Mouse (Mus musculus) spleen, embryonic (tissue): ENCODE data around the gene Krtdap.

Source experiments
- CTCF ChIA-PET: fragments of 350-600 bp; sonication (Branson Sonifier 250); formaldehyde crosslinking; loops from one replicate; lab custom pipeline; 2022; lab: Charles Lee

Krtdap gene

DNA sequence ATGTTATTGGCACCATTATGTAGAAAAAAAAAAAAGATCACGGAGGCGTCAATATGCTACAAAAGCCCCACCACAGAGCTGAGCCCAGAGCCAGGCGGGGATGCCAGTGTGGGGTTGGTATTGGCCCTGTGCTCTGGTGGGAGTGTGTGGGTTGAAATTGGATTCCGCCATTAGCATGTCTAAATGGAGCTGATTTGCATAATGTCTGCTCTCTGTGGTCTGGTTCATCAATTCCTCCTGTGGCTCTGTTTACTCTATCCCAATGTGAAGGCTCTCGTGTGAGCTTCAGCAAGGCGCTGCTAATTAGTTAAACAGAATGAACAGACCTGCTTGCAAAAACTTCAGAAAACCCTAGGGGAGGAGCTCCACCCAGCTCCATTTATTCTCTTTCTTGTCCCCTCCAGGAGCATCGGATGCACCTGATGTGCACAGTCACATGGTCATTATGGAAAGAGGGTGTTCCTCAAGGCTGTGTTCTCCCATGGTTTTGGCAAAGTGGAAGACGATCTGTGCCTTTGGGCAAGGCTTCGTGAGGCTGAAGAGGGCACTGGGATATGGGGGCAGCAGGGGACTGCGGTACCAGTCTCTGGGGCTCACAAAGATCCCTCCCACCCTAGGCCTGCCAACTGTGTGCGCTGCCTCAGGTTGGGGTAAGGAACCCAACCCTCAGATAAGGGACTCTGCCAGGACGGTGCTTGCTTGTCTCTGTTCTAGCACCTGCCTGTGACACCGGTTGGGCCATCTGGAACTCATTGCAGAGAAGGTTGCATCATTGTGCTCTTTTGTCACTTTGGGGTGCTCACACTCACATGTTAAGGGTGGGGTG is 1.8 kb upstream of the Krtdap start:
- CTCF ChIA-PET: no interaction called here

DNA sequence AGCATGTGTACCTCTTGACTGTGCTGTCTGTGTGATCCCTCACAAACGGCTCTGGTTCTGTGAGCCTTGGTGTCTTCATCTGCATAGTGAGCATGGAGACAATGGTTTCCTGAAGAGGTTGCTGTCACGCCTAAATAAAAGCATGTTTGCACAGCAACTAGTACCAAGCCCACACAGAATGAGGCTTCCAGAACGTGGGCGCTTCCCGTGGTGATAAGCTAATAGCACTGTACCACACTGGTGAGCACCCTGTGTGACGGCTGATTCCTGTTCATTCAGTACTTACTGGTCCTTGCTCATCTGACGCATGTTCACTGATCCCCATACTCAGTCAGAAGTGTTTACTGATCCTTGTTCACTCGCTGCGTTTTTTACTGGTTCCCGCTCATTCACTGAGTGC is 2.4 kb downstream of the Krtdap start:
- CTCF ChIA-PET: no interaction called here

DNA sequence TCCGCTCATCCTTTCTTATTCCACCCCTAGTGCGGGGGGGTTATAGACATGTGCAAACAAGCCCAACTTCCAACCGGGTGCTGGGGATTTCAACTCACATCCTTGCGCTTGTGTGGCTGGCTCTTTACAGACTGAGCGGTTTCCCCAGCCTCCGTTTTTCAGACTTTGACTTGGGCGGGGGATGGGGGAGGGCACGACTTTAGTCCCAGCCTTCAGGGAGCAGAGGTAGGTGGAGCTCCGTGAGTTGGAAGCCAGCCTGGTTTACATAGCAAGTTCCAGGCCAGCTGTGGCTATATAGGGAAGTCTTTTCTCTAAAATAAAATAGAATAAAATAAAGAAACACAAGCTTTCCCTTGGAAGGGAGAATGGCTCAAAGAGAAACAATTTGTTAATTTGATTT is 4.2 kb downstream of the Krtdap start:
- CTCF ChIA-PET: no interaction called here

DNA sequence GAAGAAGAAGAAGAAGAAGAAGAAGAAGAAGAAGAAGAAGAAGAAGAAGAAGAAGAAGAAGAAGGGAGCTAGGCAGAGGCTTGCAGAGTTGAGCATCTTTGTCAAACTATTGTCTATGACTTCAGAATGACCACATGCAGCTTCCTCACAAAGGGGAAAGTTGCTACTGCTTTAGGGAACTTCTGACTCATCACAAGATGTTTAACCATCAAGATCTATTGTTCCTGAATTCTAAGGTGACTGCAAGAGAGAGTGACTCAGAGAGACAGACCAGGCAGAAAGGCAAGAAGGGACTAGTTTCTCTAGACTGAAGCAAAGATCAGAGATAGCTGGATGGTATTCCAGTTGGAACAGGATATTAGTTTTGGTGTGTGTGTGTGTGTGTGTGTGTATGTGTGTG is 7.2 kb downstream of the Krtdap start:
- CTCF ChIA-PET: no interaction called here

DNA sequence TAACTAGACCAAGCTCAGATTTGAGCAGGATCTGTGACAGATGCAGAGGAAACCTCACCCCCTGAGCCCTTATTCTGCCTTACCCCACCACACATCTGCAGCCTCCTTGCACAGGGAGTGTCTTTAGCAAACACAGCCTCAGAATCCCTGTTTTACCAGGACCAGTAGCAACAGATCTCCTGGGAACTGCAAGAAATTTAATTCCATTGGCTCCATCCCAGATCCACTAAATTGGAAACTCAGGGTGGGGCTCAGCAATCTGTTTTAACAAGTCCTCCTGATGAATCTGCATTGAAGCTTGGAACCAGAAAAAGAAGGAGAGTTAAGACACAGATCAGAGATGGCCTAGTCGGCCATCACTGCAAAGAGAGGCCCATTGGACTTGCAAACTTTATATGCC is 9.1 kb downstream of the Krtdap start:
- CTCF ChIA-PET: no interaction called here

DNA sequence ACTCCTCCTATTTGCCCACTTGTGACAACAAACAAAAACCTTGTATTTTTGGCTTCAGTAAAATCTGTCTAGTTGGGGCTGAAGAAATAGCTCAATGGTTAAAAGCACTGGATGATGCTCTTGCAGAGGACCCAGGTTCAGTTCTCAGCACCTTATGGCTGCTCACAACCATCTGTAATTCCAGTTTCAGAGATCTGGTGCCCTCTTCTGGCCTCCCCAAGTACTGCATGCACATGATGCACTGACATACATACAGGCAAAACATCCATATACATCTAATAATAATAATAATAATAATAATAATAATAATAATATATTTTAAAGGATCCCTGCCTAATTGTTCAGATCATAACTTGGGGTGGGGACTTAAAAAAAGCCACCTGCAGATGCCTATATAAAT is 13.0 kb downstream of the Krtdap start:
- CTCF ChIA-PET: no interaction called here

DNA sequence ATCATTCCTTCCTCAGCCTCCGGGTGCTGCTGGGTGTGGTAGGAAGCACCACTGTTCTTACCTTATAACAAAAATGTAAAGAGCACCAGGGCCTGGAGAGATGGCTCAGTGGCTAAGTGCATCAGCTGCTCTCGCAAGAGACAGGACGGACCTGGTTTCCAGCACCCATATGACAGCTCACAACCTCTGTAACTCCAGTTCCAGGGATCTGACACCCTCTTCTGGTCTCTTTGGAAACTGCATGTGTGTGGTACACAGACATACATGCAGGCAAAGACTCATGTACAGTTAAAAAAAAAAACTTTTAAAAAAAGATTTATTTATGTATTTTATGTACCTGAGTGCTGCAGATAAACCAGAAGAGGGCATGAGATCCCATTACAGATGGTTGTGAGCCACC is 15.6 kb downstream of the Krtdap start:
- CTCF ChIA-PET: interaction anchor here (0.7 kb wide), 1 partner anchor 59 kb away, joined by 4 read pairs; no protein-coding TSS in a partner anchor

DNA sequence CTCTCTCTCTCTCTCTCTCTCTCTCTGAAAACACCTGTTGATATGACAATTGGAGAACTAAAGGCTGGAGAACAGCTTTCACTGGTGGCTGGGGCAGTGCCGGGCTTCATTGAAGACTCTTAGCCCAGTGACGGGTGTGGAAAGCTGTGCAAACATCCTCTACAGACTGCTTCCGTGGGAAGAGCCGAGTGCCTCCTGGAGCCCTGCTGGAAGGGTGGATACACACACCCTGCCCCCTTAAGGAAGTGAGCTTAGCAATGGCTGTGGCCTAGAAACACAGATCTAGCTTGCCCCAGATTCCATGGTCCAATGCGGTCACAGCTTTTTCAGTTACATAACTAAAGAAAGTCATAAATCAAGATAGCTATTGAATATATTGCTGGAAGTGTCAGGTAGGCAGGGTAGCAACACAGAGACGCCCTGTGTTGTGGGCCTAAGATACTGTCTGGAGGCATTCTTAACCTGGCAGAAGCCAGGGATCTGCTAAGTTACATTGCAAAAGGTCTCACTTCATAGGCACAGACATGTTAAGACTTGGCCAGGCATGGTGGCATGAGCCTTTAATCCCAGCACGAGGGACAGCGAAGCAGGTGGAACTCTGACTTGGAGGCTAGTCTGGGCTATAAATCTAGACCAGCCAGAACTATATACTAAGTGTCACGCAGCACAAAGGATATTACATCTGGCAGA is 16.5 kb downstream of the Krtdap start:
- CTCF ChIA-PET: interaction anchor here (0.5 to 0.7 kb wide), 4 partner anchors 43 to 338 kb away, joined by 3 to 6 read pairs (median 4); no protein-coding TSS in a partner anchor

DNA sequence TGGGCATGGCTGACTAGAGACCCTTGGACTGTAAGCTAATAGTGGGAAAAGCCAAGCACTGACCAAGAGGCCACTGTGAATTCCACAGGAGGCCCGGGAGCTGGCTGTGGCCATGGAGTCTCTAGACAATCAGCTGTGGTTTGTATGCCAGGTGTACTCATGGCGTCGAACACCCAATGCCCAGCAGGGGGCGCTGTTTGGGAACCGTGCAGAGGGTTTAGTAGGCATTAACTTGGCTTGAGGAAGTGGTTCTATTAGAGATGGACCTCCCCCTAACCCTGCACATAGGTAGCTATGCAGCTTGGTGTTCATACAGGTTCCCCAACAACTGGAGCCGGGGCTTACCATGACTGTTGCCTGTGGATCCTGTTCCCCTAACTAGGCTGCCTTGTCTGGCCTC is 18.2 kb downstream of the Krtdap start:
- CTCF ChIA-PET: interaction anchor here (0.8 to 1.8 kb wide), 4 partner anchors 9 to 76 kb away, joined by 3 to 11 read pairs (median 3); no protein-coding TSS in a partner anchor

DNA sequence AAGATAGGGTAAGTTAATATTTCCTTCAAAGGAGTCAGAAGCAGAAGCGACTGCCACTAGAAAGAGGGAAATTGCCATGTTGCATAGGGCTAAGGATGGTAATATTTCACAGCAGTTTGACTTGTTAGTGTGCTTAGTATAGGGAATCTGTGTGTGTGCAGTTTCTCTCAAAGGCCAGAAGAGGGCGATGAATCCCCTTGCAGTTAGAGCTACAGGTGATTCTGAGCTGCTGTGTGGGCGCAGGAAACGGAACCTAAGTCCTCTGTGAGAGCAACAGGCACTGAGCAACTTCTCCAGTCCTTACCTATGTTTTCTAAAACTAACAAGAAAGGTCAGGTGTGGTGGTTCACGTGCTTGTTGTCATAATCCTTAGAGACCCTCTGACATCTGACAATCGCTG is 22.6 kb downstream of the Krtdap start:
- CTCF ChIA-PET: interaction anchor here (0.7 kb wide), 1 partner anchor 49 kb away, joined by 3 read pairs; no protein-coding TSS in a partner anchor

DNA sequence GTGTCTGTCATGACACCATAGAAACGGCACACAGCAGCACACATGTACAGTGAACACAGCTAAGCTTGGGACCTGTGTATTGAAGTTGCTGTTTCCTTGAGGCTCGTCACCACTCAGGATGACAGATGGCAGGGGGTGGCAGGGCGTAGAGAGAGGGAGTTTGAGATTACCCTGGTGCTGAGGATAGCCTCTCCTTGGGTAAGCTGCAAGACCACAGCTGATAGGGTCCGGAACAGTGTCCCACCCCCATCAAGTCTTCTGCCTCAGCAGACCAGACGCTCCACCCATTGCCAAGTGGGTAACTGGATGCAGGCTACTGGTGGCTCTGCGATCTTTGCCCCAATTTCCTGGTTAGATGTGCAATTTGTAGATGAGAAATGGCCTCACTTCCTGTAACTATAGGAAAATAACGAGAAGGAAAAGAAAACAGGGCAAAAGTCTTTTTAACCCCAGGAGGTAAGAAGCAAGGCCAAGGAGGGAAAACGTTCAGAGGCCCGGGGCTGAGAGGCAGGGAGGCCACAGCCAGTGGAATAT is 24.1 kb downstream of the Krtdap start:
- CTCF ChIA-PET: interaction anchor here (0.6 kb wide), 1 partner anchor 97 kb away, joined by 3 read pairs; no protein-coding TSS in a partner anchor

DNA sequence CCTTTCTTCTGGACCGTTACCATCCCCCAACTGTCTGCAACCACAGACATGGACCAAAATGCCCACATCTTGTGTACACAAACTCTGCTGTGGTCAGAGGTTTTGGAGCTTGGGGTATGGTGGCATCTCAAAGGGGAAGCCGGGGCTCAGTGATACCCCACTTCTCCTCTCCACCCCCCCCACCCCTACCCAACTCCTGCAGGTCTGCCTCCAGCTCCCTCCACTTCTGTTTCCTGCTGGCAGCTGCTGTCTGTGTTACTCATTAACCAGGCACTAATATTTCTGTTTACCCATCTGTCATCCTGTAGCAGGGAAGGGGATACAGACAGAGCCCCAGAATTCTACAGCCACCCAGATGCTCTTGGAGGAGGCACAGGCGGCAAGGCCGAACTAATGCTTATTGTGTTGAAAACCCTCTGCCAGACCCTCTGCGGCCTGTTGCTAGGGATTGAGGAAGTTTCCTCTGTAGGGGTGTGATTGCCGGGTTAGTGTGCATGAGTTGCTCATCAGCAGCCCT is 24.7 kb downstream of the Krtdap start:
- CTCF ChIA-PET: interaction anchor here (0.6 to 0.7 kb wide), 2 partner anchors 14 to 97 kb away, joined by 3 to 4 read pairs; no protein-coding TSS in a partner anchor

DNA sequence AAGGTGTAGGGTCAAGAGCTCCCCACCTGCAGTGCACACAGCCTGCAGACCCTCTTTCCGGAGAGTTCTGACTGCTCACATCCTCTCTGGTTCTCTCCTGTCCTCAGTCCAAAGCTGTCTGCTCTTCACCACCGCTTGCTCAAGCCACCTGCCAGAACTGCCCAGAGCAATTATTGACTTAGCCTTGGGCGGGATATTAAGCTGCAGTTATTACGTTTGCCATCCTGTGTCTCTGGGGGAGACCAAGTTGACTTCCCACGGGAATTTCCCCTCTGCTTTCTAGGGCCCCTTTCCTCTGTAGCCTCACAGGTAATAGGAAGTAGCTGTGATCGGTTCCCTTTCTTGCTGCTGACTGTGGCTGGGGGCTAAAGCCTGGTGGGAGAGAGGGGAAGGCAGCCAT is 32.4 kb downstream of the Krtdap start:
- CTCF ChIA-PET: interaction anchor here (0.6 kb wide), 1 partner anchor 91 kb away, joined by 3 read pairs; no protein-coding TSS in a partner anchor

DNA sequence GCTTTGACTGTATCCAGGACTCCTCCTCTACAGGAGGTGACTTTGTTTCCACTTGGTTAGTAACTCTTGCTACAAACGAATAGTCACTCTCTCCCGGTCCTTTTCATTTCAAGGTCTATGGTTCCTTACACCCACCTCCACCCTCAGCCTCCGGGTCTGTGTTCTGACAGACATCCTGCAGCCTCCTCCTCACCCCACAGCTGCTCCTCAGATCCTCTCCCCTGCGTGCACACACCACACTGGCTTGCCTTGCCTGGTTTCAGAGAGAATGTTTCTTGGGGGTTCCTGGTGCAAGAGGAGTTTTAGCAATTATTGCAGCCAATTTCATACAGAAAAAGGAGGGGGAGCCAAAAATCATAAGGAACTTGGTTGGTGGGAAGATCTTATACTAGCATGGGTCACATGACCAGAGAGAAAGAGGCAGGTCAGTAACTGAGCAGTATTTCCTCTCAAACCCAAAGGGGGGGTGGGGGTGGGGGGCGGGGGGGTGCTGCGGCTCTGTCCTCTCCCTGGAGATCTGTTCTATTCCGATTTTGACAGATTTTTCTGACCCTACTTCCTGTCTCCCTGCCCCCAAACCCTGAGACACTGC is 33.3 kb downstream of the Krtdap start:
- CTCF ChIA-PET: interaction anchor here (0.6 kb wide), 1 partner anchor 269 kb away, joined by 3 read pairs; no protein-coding TSS in a partner anchor

DNA sequence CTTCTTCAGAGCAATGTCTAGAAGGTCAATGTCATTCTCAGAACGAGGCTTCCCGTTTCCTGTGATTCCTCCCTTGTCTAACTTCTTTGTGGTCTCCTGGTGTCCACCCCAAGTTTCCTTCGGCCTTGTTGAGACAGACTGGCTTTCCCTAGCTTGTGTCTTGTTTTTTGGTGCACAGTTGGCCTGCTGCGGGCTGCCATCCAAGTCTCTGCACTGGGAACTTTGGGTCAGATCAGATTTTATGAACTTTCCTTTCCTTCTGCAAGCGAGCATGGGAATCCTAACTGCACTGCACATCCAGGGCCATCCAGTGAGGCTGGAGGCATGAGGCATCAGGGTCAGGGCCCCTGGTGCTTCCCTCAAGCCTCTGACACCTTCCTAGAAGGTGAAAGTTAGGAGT is 33.8 kb downstream of the Krtdap start:
- CTCF ChIA-PET: interaction anchor here (0.6 kb wide), 2 partner anchors 21 to 268 kb away, joined by 3 to 4 read pairs; no protein-coding TSS in a partner anchor

DNA sequence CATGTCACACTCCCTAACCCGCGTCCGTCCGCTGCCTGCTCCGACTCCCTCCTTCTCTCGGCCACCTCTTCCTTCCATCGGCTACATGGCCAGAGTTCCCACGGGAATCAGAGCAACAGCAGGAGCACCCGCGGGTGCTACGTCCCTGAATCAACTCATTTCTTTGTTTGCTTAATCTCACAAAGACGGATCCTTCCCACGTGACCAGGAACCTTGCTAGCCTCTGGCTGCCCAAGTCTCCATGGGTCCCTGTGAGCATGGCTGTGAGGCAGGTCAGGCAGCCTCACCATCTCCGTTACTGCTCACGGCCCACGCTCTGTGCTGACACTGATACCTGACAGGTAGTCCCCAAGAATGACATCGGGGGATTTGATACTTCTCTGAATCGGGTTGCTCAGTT is 36.0 kb downstream of the Krtdap start, which contains the start of gene Ffar2:
Gene Ffar2, minus strand, starts transcription at position 101 of the 400 bp plus-strand sequence.
- CTCF ChIA-PET: no interaction called here

DNA sequence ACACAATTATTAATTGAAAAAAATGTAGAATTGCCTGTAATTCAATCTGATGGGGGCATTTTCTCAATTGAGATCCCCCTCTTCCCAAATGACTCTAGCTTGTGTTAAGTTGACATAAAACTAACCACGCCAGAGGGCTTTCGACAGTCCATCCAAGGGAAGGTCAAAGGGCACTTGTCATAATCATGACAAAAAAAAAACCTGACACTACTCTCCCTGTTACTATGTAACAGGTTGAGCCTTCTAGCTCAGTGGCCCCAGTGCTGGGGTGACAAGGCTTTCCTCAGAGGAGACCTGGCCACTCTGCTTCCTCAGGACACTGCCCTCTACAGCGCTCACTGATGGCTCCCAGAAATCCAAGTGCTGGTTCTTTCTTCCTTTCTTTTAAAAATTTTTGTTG is 36.6 kb downstream of the Krtdap start:
- CTCF ChIA-PET: no interaction called here

DNA sequence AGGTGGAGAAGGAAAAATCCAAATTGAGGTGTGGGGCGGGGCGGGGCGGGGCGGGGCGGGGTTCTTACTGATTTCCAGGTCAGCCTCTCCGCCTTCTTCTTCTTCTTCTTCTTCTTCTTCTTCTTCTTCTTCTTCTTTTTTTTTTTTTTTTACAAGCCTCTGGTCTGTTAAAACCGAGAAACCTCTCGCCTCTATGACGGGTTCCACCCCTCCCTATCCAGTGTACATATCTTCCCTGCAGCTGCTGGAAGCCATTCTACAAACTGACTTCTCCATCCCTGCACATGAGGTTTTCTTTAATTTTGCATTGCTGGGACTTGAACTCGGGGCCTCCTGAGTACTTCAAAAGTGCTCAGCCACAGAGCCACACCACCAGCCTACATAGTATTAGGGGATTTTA is 39.0 kb downstream of the Krtdap start:
- CTCF ChIA-PET: no interaction called here

DNA sequence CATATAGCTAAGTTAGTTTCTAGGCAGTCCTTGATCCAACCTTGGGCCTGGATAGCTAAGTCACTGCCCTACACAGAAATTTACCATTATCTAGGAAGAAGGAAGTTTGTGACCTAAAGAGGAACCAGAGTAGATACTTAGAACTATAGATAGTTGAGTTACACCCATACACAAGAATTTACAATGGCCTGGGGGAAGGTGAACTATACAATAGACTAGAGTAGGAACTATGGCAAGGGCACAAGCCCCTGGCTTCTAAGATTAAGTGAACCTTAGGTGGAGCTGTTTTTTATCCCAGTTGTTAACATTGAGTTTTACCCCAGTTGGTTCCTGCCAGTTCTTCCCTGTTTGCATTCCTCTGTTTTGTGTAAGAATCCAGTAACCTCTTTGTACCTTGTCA is 41.2 kb downstream of the Krtdap start:
- CTCF ChIA-PET: interaction anchor here (0.6 kb wide), 1 partner anchor 130 kb away, joined by 4 read pairs; no protein-coding TSS in a partner anchor

DNA sequence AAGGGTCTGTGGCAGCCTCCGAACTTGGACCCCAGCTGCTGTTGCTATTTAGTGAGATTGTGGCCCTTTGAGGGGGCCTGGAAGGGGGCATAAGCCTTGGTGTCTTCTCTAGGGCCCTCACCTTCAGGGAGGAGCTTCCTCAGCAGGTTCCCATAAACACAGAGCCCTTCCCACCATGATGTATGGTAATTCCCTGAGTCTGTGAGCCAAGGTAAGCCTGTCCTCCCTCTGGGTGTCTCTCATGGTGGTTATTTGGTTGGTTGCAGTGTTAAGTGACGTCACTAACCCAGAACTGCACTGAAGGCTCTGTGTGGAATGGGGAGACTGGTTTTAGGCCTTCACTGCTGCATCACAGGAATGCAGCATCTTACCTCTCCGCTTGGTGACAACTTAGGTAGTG is 41.7 kb downstream of the Krtdap start:
- CTCF ChIA-PET: interaction anchor here (0.6 kb wide), 1 partner anchor 130 kb away, joined by 4 read pairs; no protein-coding TSS in a partner anchor

DNA sequence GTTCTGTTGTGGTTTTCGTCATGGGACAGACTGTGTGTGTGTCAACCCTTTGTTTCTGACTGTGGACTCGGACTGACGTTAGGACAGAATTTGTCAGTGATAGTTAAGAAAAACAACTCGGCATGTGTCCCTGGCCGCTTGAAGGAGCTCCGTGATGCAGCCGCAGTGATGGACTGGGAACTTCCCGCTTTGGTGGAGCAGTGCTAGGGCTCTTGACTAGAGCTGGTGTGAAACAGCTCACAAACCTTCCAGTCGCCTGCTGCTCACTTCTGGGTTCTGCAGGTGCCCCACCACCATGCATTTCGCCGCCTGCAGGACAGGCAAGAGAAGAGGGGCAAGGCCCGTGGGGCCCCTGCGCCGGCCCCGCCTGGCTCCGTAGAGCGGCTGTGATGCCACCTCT is 44.6 kb downstream of the Krtdap start:
- CTCF ChIA-PET: interaction anchor here (0.6 kb wide), 1 partner anchor 932 kb away, joined by 9 read pairs; no protein-coding TSS in a partner anchor
